Mouse (Mus musculus): ENCODE results near the gene Phka1.
"Not testable (repeated sequence)": the region's sequence is repeated elsewhere in the genome, so short reads cannot be mapped to it uniquely, and the experiment has no call there.

Phka1 gene

GRCm38 (mm10) chrX:102643823-102644572 lies at the start of gene Phka1:
Gene Phka1 (minus strand): TSS chrX:102644246.
- DNase-seq (ENCODE audit: low read depth in 1 of 2, low spot score in 2 of 2) = peak; percentile 8 to 32

- DNase-seq (ENCODE audit: low read depth in 1 of 2, low spot score in 2 of 2) = not testable (repeated sequence)
Observed at GRCm38 (mm10) chrX:102689252-102689651, 45.2 kb upstream of the Phka1 start.

GRCm38 (mm10) chrX:102686872-102687271 lies 42.8 kb upstream of the Phka1 start, which contains the start of gene Gm3880:
Gene Gm3880 (minus strand): TSS chrX:102686972.
- not testable (repeated sequence) for DNase-seq (ENCODE audit: low read depth in 1 of 2, low spot score in 2 of 2)

DNA sequence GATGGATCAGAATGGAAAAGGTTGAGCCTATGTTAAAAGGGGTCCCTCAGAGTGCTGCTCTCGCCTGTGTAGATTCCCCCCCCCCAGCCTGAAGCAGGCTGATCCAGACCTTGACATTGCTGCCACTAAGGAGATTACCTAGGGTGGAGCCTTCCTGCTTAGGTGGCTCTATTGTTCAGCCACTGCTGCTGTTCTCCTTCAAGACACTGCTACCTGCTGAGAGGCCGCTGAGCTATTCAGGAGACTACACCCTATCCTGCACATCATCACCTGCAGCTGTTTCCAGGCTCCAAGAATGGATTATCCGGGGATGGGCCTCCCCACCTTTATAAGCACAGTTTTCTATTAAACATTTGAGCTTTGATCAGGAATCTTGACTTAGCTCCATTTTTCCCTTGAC lies 40.7 kb upstream of the Phka1 start:
- not testable (repeated sequence) for DNase-seq (ENCODE audit: low read depth in 1 of 2, low spot score in 2 of 2)

- no peak for DNase-seq (ENCODE audit: low read depth in 1 of 2, low spot score in 2 of 2)
Observed at GRCm38 (mm10) chrX:102666641-102667040, 22.6 kb upstream of the Phka1 start.

DNA sequence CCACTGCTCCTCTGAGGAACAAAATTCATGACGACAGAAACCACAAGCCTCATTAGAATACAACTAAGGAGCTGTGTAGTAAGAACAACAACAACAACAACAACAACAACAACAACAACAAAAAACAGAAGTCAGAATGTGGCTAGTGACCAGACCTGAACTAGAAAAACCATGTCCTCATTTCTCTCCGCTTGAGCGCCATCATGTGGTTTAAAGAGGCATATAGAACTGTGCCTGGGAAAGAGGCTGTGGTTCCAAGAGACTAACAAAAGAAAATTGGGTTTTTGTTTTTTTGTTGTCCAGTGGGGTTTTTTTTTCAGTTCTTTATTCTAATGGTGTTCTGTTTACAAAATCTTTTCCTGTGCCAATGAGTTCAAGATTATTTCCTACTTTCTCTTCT lies 16.7 kb upstream of the Phka1 start:
- DNase-seq (ENCODE audit: low read depth in 1 of 2, low spot score in 2 of 2) = no peak

DNA sequence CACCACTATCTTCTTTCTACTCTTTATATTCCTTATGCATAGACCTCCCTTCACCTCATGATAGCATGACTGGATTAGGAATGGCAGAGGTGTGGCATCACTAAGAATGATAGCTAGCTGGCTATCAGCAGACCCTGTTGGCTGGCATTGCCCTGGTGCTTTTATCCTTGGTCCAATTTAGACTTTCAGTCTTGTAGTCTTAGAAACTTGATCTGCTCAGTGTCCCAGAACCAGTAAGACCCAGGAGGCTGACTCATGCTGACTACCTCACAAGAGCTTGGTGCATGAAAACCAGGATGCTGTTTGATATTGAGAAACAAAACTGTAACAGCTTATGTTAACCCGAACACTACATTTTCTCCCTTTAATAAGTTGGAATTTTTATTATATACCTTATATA lies 1.6 kb upstream of the Phka1 start:
- DNase-seq (ENCODE audit: low read depth in 1 of 2, low spot score in 2 of 2) = no peak

DNA sequence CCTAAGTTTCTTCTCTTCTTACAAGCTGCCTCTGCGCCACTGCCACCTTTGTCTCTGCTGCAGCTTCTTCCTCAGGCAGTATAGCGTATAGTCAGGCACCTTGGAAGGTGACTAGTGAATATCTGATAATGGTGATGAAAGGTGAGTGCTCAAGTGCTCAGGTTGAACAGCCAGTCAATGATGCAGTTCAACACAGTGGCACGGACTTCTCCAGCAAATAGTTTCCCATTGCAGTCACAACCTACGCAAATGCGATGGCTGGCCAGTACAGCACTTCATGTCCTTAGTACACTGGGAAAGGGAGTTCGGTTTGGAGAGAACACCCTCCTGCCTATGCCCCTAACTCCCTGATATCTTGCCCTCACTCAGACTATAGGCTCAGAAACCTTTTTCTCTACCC lies 1.1 kb upstream of the Phka1 start:
- DNase-seq (ENCODE audit: low read depth in 1 of 2, low spot score in 2 of 2) = no peak

DNA sequence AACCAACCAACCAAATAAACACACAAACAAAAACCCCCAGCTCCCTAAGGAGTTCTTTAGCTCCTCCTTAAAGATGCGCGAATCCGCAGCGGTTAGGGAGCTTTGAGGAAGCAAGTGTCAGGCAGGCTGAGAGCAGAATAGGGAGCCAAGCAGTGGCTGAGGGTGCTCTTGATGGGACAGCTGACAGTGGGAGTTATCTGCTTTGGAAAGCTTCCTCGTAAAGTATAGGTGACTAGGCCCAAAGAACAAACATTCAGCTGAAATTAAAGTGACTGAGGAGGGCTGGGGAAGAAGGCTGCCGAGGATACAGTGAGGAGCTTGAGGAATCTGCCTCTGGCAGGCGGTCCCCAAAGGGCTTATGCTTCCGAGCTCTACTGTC lies 516 bp upstream of the Phka1 start:
- no peak for DNase-seq (ENCODE audit: low read depth in 1 of 2, low spot score in 2 of 2)

DNA sequence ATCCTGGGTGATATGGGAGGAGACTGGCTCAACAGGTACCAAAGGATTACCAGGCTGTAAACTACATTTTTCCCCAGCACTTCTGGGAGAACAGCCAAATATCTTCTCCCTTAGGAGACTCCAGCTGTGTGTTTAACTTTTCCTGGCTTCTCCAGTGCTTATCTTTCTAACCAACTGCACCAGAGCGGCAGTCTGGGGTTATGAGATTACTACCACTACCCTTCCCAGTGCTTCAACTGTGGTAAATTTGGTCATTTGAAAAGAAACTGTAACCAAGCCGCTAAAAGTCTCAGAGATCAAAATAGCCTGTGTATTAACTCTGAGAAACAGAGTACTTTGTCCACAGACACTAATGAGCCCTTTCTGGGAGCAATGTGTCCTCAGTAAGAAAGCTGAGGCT lies 42.8 kb downstream of the Phka1 start:
- no peak for DNase-seq (ENCODE audit: low read depth in 1 of 2, low spot score in 2 of 2)

DNA sequence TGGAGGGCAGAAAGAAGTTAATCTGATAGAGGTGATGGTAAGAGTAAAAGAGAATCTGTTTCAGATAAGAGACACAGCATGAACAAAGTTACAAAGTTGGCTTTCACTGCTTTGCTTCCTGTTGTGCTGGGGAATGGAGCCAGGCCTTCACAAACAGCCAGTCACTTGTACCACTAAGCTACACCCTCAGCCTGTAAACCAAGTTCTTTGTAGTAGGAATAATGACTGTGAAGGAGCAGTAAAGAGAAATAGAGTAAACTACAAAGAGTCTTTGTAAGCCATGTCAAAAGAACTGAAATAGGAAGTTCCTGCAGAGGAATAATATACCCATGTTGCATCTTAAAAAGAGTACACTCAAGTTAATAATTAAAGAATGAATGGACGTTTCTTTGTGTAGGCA lies 55.5 kb downstream of the Phka1 start:
- DNase-seq (ENCODE audit: low read depth in 1 of 2, low spot score in 2 of 2) = no peak

DNA sequence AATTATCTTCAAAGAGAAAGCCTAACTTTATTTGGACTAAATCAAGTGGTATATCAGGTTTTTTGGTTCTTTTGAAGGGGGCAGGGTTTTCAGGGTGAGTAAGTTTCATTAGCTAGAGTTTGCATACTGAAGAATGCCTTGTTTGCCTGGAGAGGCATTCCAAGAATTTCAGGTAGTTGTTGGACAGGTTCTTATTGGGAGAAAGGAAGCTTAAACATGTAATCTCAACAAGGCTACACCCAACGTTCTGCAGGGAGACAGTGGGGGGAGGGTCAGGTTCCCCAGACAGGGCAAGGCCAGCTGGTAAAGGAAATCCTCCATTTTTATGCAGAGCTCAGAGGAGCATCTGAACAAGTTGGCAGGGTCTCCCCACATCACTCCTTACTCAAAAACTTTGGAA lies 72.9 kb downstream of the Phka1 start:
- no peak for DNase-seq (ENCODE audit: low read depth in 1 of 2, low spot score in 2 of 2)

GRCm38 (mm10) chrX:102556906-102557305 lies 87.1 kb downstream of the Phka1 start:
- no peak for DNase-seq (ENCODE audit: low read depth in 1 of 2, low spot score in 2 of 2)

GRCm38 (mm10) chrX:102509205-102509604 lies 134.8 kb downstream of the Phka1 start:
- DNase-seq (ENCODE audit: low read depth in 1 of 2, low spot score in 2 of 2) = no peak

GRCm38 (mm10) chrX:102504644-102505481 lies 139.2 kb downstream of the Phka1 start, which contains the start of gene Hdac8:
Gene Hdac8 (minus strand): TSS chrX:102505359.
- DNase-seq (ENCODE audit: low read depth in 1 of 2, low spot score in 2 of 2) = peak; percentile 4 to 9

GRCm38 (mm10) chrX:102504179-102504578 lies 139.9 kb downstream of the Phka1 start:
- DNase-seq (ENCODE audit: low read depth in 1 of 2, low spot score in 2 of 2) = no peak

GRCm38 (mm10) chrX:102493992-102494730 lies 149.9 kb downstream of the Phka1 start:
- DNase-seq (ENCODE audit: low read depth in 1 of 2, low spot score in 2 of 2) = no peak

DNA sequence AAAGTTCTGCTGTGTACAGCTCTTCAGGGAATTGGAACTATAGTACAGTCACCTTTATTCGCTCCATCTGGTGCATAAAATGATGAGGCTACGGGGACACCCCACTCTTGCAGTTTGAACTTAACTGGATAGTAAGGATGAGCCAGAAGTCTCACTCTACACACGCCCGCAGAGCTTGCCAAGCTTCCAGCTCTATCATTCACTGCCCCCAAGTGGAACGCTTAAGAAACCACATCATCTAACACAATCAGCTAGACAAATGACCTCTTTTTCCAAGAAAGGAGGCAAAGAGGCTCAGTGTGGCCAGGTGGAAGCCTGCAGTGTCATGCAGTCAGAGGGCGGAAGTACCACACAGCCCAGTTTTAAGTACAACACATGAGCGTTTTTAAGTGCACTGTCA lies 158.5 kb downstream of the Phka1 start:
- no peak for DNase-seq (ENCODE audit: low read depth in 1 of 2, low spot score in 2 of 2)

GRCm38 (mm10) chrX:102479665-102480064 lies 164.4 kb downstream of the Phka1 start:
- no peak for DNase-seq (ENCODE audit: low read depth in 1 of 2, low spot score in 2 of 2)

- DNase-seq (ENCODE audit: low read depth in 1 of 2, low spot score in 2 of 2) = no peak
Observed at GRCm38 (mm10) chrX:102478965-102479364, 165.1 kb downstream of the Phka1 start.

DNA sequence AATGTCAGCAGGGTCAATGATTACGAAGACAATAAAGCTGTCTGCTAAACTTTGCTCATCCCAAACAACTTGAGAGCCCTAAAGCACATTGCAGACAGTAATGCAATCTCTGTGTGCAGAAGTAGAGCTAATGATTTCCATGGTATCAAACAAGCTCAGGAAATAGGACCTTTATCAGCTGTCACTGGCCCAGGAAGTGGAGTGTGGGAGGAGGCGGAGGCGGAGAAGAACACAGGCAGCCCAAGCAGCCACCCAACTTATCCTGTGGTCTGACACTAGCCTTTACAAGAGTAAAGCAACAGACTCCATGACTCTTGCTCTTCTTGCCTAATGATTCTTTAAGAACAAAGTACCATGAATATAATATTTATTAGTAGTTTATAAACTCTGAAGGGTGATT lies 165.6 kb downstream of the Phka1 start:
- no peak for DNase-seq (ENCODE audit: low read depth in 1 of 2, low spot score in 2 of 2)

DNA sequence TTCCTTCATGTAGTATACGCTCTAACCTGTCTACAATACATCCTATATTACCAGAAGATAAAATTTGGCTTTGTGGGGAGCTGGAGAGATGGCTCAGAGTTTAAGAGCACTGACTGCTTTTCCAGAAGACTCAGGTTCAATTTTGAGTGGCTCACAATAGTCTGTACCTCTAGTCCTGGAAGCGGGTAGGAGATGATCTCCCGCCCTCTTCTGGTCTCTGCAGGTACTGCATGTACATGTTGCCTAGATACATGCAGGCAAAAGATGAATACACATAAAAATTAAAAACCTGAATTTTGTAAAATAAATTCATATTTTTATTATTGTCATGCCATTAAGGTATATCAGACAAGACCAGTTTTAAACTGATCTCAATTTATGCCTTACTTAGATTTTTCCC lies 167.3 kb downstream of the Phka1 start:
- peak in 1 of 2 experiments; percentile 22 for DNase-seq (ENCODE audit: low read depth in 1 of 2, low spot score in 2 of 2)

All from monocyte, adult 2 months (primary cell).